Mouse (Mus musculus): ENCODE measurements around the gene Adamtsl2. TPM values are rescaled to one million over a fixed set of nuclear protein-coding genes. Genes with fewer than 3 reads are reported as not detected.

The Adamtsl2 gene
- polyA plus RNA-seq, 2 experiments, result 9.3 to 16.1 TPM

- peaks cover 30% of the 10 kb centered on the region for H3K4me1 ChIP-seq (ENCODE audit: control insufficient read depth, insufficient read depth, low read length)
- no peak overlapping the region for H3K4me3 ChIP-seq (replicated peaks; ENCODE audit: low read length)
- WGBS, result 55% methylated on average over 3 of the region's 3 CpGs
- H3K27ac ChIP-seq (replicated peaks; ENCODE audit: low read depth, low read length), result no peak overlapping the region
- TF ChIP-seq POLR2A (IDR thresholded peaks at IDR 0.05; ENCODE audit: borderline replicate concordance, extremely low read depth, insufficient read depth, insufficient read length), result no peak
- no peak overlapping the region for H3K4me2 ChIP-seq (replicated peaks; ENCODE audit: low read depth, low read length, severe bottlenecking)
- no peaks in the 10 kb centered on the region for H3K27me3 ChIP-seq (ENCODE audit: control insufficient read depth, insufficient read depth, low read length)
- H3K36me3 ChIP-seq (ENCODE audit: control insufficient read depth, insufficient read depth, low read length), result no peaks in the 10 kb centered on the region
- DNase-seq (ENCODE audit: low spot score), result no peak
- no peak overlapping the region for H3K9ac ChIP-seq (ENCODE audit: low read depth, low read length, severe bottlenecking)
- H3K9me3 ChIP-seq (ENCODE audit: control insufficient read depth, low read length), result no peaks in the 10 kb centered on the region
- ATAC-seq (ENCODE audit: low FRiP score, low read depth), result peak; percentile 58
These were observed 9.5 kb upstream of the Adamtsl2 start for GRCm38 (mm10) chr2:27069646-27070045.

DNA sequence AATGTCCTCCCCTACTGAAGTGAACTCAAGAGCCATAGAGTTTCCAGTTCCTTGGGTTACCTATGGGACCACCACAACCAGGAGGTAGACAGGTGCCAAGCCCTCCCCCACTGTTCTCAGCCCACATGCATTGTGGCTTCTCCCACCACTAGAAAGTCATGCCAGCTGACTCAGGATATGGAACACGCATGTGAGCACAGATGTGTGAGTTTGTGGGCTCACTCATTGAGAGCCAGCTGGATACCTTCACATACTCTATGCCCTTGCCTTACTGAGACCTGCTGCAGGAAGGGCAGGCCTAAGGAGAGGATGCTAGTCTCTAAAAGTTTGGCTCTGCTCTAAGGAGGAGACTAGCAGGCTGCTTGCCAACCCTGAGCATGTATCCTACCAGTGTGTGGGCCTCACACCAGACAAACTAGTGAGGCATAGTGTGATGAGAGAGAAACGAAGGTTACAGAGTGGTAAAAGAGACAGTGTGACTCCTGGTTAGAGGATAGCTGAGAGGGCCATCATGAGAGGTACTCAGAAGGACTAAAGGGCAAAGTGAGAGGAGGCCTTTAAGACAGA is 8.8 kb upstream of the Adamtsl2 start:
- H3K4me3 ChIP-seq (replicated peaks; ENCODE audit: low read length), result no peak overlapping the region
- H3K27me3 ChIP-seq (ENCODE audit: control insufficient read depth, insufficient read depth, low read length), result no peaks in the 10 kb centered on the region
- peaks cover 37% of the 10 kb centered on the region for H3K4me1 ChIP-seq (ENCODE audit: control insufficient read depth, insufficient read depth, low read length)
- no peak for DNase-seq (ENCODE audit: low spot score)
- no peak overlapping the region for H3K9ac ChIP-seq (ENCODE audit: low read depth, low read length, severe bottlenecking)
- H3K4me2 ChIP-seq (replicated peaks; ENCODE audit: low read depth, low read length, severe bottlenecking), result no peak overlapping the region
- WGBS, result 87% methylated on average over 2 of the region's 2 CpGs
- no peak for TF ChIP-seq POLR2A (IDR thresholded peaks at IDR 0.05; ENCODE audit: borderline replicate concordance, extremely low read depth, insufficient read depth, insufficient read length)
- no peaks in the 10 kb centered on the region for H3K36me3 ChIP-seq (ENCODE audit: control insufficient read depth, insufficient read depth, low read length)
- H3K27ac ChIP-seq (replicated peaks; ENCODE audit: low read depth, low read length), result no peak overlapping the region
- no peak for ATAC-seq (ENCODE audit: low FRiP score, low read depth)
- no peaks in the 10 kb centered on the region for H3K9me3 ChIP-seq (ENCODE audit: control insufficient read depth, low read length)

DNA sequence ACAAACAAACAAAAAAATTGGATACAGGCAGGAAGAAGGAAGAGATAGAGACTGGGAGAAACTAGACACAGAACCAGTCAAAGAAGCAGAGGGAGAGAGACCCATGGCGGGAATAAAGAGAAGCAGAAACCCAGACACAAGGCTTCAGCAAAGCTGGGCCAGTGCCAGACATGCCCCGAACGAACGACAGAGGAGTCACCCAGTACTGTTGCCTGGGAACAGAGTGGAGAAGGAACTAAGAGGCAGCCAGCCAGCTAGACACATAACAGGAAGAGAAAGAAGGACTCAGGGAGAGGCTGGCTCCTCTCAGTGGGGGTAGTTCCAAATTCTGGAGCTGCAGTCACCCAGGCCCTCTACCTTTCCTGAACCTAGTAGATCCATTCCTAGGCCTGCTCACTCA is 8.0 kb upstream of the Adamtsl2 start:
- peak overlapping the region; percentile 63; the same call in 1 of the 2 replicates for H3K27ac ChIP-seq (replicated peaks; ENCODE audit: low read depth, low read length)
- H3K27me3 ChIP-seq (ENCODE audit: control insufficient read depth, insufficient read depth, low read length), result no peaks in the 10 kb centered on the region
- WGBS, result 23% methylated on average over 4 of the region's 4 CpGs
- H3K4me2 ChIP-seq (replicated peaks; ENCODE audit: low read depth, low read length, severe bottlenecking), result no peak overlapping the region
- no peaks in the 10 kb centered on the region for H3K36me3 ChIP-seq (ENCODE audit: control insufficient read depth, insufficient read depth, low read length)
- TF ChIP-seq POLR2A (IDR thresholded peaks at IDR 0.05; ENCODE audit: borderline replicate concordance, extremely low read depth, insufficient read depth, insufficient read length), result no peak
- H3K4me1 ChIP-seq (ENCODE audit: control insufficient read depth, insufficient read depth, low read length), result peaks cover 45% of the 10 kb centered on the region
- H3K9ac ChIP-seq (ENCODE audit: low read depth, low read length, severe bottlenecking), result no peak overlapping the region
- peak overlapping the region; percentile 4; the same call in 1 of the 2 replicates for H3K4me3 ChIP-seq (replicated peaks; ENCODE audit: low read length)
- ATAC-seq (ENCODE audit: low FRiP score, low read depth) (no peak), DNase-seq (ENCODE audit: low spot score) (peak; percentile 60)
- no peaks in the 10 kb centered on the region for H3K9me3 ChIP-seq (ENCODE audit: control insufficient read depth, low read length)

DNA sequence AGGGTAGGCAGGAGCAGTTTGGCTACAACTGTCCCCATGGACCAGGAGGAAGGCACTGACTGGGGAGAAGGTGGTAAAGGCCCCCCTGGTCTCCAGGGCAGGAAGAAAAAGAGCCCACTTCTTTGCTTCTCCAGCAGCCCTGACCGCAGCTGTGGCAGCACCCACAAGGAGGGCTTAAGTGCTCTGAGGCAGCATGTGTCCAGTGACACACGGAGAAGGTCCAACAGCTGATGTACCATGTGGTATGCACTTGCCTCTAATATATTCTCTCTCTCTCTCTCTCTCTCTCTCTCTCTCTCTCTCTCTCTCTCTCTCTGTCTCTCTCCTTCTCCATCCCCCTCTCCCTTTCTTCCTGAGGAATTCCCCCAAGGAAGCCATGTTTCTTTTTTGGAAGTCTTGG is 7.2 kb upstream of the Adamtsl2 start, which contains the start of gene Mymk:
Gene Mymk (minus strand): TSS at position 202 of the 400 bp plus-strand sequence.
- H3K9ac ChIP-seq (ENCODE audit: low read depth, low read length, severe bottlenecking), result no peak within 1 kb of the TSS
- H3K4me1 ChIP-seq (ENCODE audit: control insufficient read depth, insufficient read depth, low read length), result peaks cover 47% of the 10 kb centered on the region
- 69% methylated on average over 2 of the region's 2 CpGs for WGBS
- H3K4me2 ChIP-seq (replicated peaks; ENCODE audit: low read depth, low read length, severe bottlenecking), result no peak within 1 kb of the TSS
- ATAC-seq (ENCODE audit: low FRiP score, low read depth) (no peak), DNase-seq (ENCODE audit: low spot score) (no peak)
- H3K27me3 ChIP-seq (ENCODE audit: control insufficient read depth, insufficient read depth, low read length), result no peaks in the 10 kb centered on the region
- peak within 1 kb of the TSS; percentile 63 for H3K27ac ChIP-seq (replicated peaks; ENCODE audit: low read depth, low read length)
- H3K4me3 ChIP-seq (replicated peaks; ENCODE audit: low read length), result peak within 1 kb of the TSS; percentile 4; the same call in 1 of the 2 replicates
- no peaks in the 10 kb centered on the region for H3K9me3 ChIP-seq (ENCODE audit: control insufficient read depth, low read length)
- no peak for TF ChIP-seq POLR2A (IDR thresholded peaks at IDR 0.05; ENCODE audit: borderline replicate concordance, extremely low read depth, insufficient read depth, insufficient read length)
- no peaks in the 10 kb centered on the region for H3K36me3 ChIP-seq (ENCODE audit: control insufficient read depth, insufficient read depth, low read length)

GRCm38 (mm10) chr2:27073407-27073806 is 5.8 kb upstream of the Adamtsl2 start:
- H3K27me3 ChIP-seq (ENCODE audit: control insufficient read depth, insufficient read depth, low read length), result no peaks in the 10 kb centered on the region
- peaks cover 56% of the 10 kb centered on the region for H3K4me1 ChIP-seq (ENCODE audit: control insufficient read depth, insufficient read depth, low read length)
- no peak for TF ChIP-seq POLR2A (IDR thresholded peaks at IDR 0.05; ENCODE audit: borderline replicate concordance, extremely low read depth, insufficient read depth, insufficient read length)
- H3K4me3 ChIP-seq (replicated peaks; ENCODE audit: low read length), result no peak overlapping the region
- H3K4me2 ChIP-seq (replicated peaks; ENCODE audit: low read depth, low read length, severe bottlenecking), result no peak overlapping the region
- no peaks in the 10 kb centered on the region for H3K9me3 ChIP-seq (ENCODE audit: control insufficient read depth, low read length)
- WGBS, result 58% methylated on average over 4 of the region's 4 CpGs
- peak overlapping the region; percentile 62 for H3K27ac ChIP-seq (replicated peaks; ENCODE audit: low read depth, low read length)
- no peak for DNase-seq (ENCODE audit: low spot score)
- no peaks in the 10 kb centered on the region for H3K36me3 ChIP-seq (ENCODE audit: control insufficient read depth, insufficient read depth, low read length)
- H3K9ac ChIP-seq (ENCODE audit: low read depth, low read length, severe bottlenecking), result no peak overlapping the region
- ATAC-seq (ENCODE audit: low FRiP score, low read depth), result no peak

All from limb, embryonic 14.5 days (tissue).